ENCODE assay signal across 28 mouse cellular contexts in genomic region chr14:60424174-60424573, GRCm38 (mm10). TPM values are rescaled to one million over a fixed set of nuclear protein-coding genes. Genes with fewer than 3 reads are reported as not detected.
DNase-seq lines count a peak whose midpoint lies in the region; ATAC-seq lines count a peak whose summit lies in the region.
"Had no signal": no experiment of that assay in that cellular context is flagged by ENCODE, and none has a peak within 500 bp of the region (broad histone marks: within the 10 kb centered on the region; RNA-seq: fewer than 3 reads in every experiment).

No protein-coding gene starts in this region.

- ATAC-seq in embryonic facial prominence, embryonic 11.5 days (replicated peaks; ENCODE audit: insufficient number of reproducible peaks, low FRiP score, low TSS enrichment, low read depth), result no peak
- peak; percentile 48 for ATAC-seq in intestine, embryonic 16.5 days
- ATAC-seq: activated CD4-positive, CD25-positive, alpha-beta regulatory T cell, adult 4 months; CD4-positive, CD25-positive, alpha-beta regulatory T cell, adult 4 months; forebrain, embryonic 14.5 days; forebrain, embryonic 16.5 days; Patski had no signal

- H3K27ac ChIP-seq in embryonic facial prominence, embryonic 11.5 days (replicated peaks; ENCODE audit: low read depth, low read length), result no peak overlapping the region
- H3K27ac ChIP-seq in embryonic facial prominence, embryonic 10.5 days (replicated peaks), result no peak overlapping the region
- no peak overlapping the region for H3K27ac ChIP-seq in intestine, embryonic 16.5 days (ENCODE audit: low read length)
- H3K27ac ChIP-seq: embryonic facial prominence, embryonic 13.5 days; embryonic facial prominence, embryonic 15.5 days; forebrain, embryonic 10.5 days; forebrain, embryonic 12.5 days had no signal

- no peak overlapping the region for H3K4me2 ChIP-seq in embryonic facial prominence, embryonic 11.5 days (ENCODE audit: low read depth, low read length)
- H3K4me2 ChIP-seq in intestine, embryonic 16.5 days (ENCODE audit: low read depth, low read length), result no peak overlapping the region
- H3K4me2 ChIP-seq: embryonic facial prominence, embryonic 13.5 days; embryonic facial prominence, embryonic 15.5 days; forebrain, embryonic 12.5 days had no signal

- WGBS in embryonic facial prominence, embryonic 11.5 days, result 62% methylated on average over 3 of the region's 3 CpGs
- WGBS in embryonic facial prominence, embryonic 10.5 days, result 62% methylated on average over 3 of the region's 3 CpGs
- 31% methylated on average over 3 of the region's 3 CpGs for WGBS in intestine, embryonic 16.5 days

- no peak overlapping the region for H3K4me3 ChIP-seq in embryonic facial prominence, embryonic 11.5 days (ENCODE audit: low read depth, low read length)
- no peak overlapping the region for H3K4me3 ChIP-seq in embryonic facial prominence, embryonic 10.5 days
- H3K4me3 ChIP-seq in intestine, embryonic 16.5 days (ENCODE audit: low read length), result no peak overlapping the region
- H3K4me3 ChIP-seq: embryonic facial prominence, embryonic 13.5 days; embryonic facial prominence, embryonic 15.5 days; erythroblast, embryonic 14.5 days; forebrain, embryonic 10.5 days; forebrain, embryonic 12.5 days had no signal

- H3K9me3 ChIP-seq in embryonic facial prominence, embryonic 11.5 days (replicated peaks; ENCODE audit: control insufficient read depth, low read length), result no peaks in the 10 kb centered on the region
- H3K9me3 ChIP-seq in embryonic facial prominence, embryonic 10.5 days, result no peaks in the 10 kb centered on the region
- H3K9me3 ChIP-seq in intestine, embryonic 16.5 days (ENCODE audit: control insufficient read depth, low read length), result no peaks in the 10 kb centered on the region
- H3K9me3 ChIP-seq: embryonic facial prominence, embryonic 13.5 days; embryonic facial prominence, embryonic 15.5 days; forebrain, embryonic 10.5 days; forebrain, embryonic 12.5 days; G1E had no signal

- H3K27me3 ChIP-seq in embryonic facial prominence, embryonic 11.5 days (ENCODE audit: control insufficient read depth, insufficient read depth, low read length), result no peaks in the 10 kb centered on the region
- peaks cover 5% of the 10 kb centered on the region; the same call in 1 of the 2 replicates for H3K27me3 ChIP-seq in embryonic facial prominence, embryonic 10.5 days (replicated peaks; ENCODE audit: low read depth, poor library complexity, severe bottlenecking)
- no peaks in the 10 kb centered on the region for H3K27me3 ChIP-seq in intestine, embryonic 16.5 days (replicated peaks; ENCODE audit: control insufficient read depth, insufficient read depth, low read length)
- H3K27me3 ChIP-seq: CH12.LX; embryonic facial prominence, embryonic 13.5 days; embryonic facial prominence, embryonic 15.5 days; forebrain, embryonic 12.5 days had no signal

- H3K36me3 ChIP-seq in embryonic facial prominence, embryonic 11.5 days (replicated peaks; ENCODE audit: control insufficient read depth, insufficient read depth, low read depth, low read length), result no peaks in the 10 kb centered on the region
- H3K36me3 ChIP-seq in embryonic facial prominence, embryonic 10.5 days (replicated peaks), result no peaks in the 10 kb centered on the region
- H3K36me3 ChIP-seq in intestine, embryonic 16.5 days (ENCODE audit: control insufficient read depth, insufficient read depth, low read length), result no peaks in the 10 kb centered on the region
- H3K36me3 ChIP-seq: embryonic facial prominence, embryonic 13.5 days; embryonic facial prominence, embryonic 15.5 days; forebrain, embryonic 10.5 days; forebrain, embryonic 12.5 days; G1E had no signal

- no peak overlapping the region for H3K9ac ChIP-seq in embryonic facial prominence, embryonic 11.5 days (replicated peaks; ENCODE audit: low read length)
- H3K9ac ChIP-seq in intestine, embryonic 16.5 days (ENCODE audit: low read depth, low read length), result no peak overlapping the region
- H3K9ac ChIP-seq: embryonic facial prominence, embryonic 13.5 days; embryonic facial prominence, embryonic 15.5 days; forebrain, embryonic 12.5 days had no signal

- no peaks in the 10 kb centered on the region for H3K4me1 ChIP-seq in embryonic facial prominence, embryonic 11.5 days (ENCODE audit: control insufficient read depth, insufficient read depth, low read length)
- H3K4me1 ChIP-seq in embryonic facial prominence, embryonic 10.5 days, result peaks cover 3% of the 10 kb centered on the region
- no peaks in the 10 kb centered on the region for H3K4me1 ChIP-seq in intestine, embryonic 16.5 days (ENCODE audit: control insufficient read depth, insufficient read depth, low read length)
- H3K4me1 ChIP-seq: embryonic facial prominence, embryonic 15.5 days had no signal

- peak; percentile 33 for DNase-seq in embryonic facial prominence, embryonic 11.5 days (ENCODE audit: low spot score)
- DNase-seq in embryonic facial prominence, embryonic 10.5 days (ENCODE audit: low spot score), result no peak
- no peak for DNase-seq in right cerebral cortex, postnatal 25 days
- DNase-seq in ovary, adult 18-20 months (ENCODE audit: low spot score), result no peak
- DNase-seq: adrenal gland, adult 8-10 months; adrenal gland, postnatal 14 days; adrenal gland, postnatal 36 days; B cell, adult 2 months; cerebellum, adult 11 months; cerebellum, adult 18-20 months; cerebellum, adult 8-10 months; cerebellum, adult 9-11 months; cerebellum, postnatal 14 days; cerebellum, postnatal 36 days; embryo, embryonic 11 days had no signal

RNA-seq across cellular contexts. Expression of gene Amer2, which starts 51.1 kb away (rescaled TPM):
- polyA plus RNA-seq in embryonic facial prominence, embryonic 11.5 days (2014; fragmentation: Nextera tagmentation; extraction: Ambion mirVana), result 3.3 and 3.5 TPM in 2 replicates
- polyA plus RNA-seq in embryonic facial prominence, embryonic 10.5 days (2016; fragmentation: Nextera tagmentation; extraction: Ambion mirVana), result 4.5 and 4.9 TPM in 2 replicates
- polyA plus RNA-seq in intestine, embryonic 16.5 days (2015; fragmentation: Nextera tagmentation; extraction: Ambion mirVana), result 0.56 and 0.64 TPM in 2 replicates
- polyA plus RNA-seq: activated CD4-positive, CD25-positive, alpha-beta regulatory T cell, adult 4 months; CD4-positive, CD25-positive, alpha-beta regulatory T cell, adult 4 months; erythroblast, embryonic 14.5 days; G1E had no signal
